Mouse (Mus musculus): ENCODE results near the gene Itgax. TPM values are rescaled to one million over a fixed set of nuclear protein-coding genes. Genes with fewer than 3 reads are reported as not detected.

Gene Itgax
- 0.04 and 0.05 TPM in 2 replicates for polyA plus RNA-seq (2015; fragmentation: Nextera tagmentation; extraction: Ambion mirVana)

GRCm38 (mm10) chr7:128128741-128129720 lies at the start of gene Itgax:
Gene Itgax (plus strand): TSS chr7:128129547.

DNA sequence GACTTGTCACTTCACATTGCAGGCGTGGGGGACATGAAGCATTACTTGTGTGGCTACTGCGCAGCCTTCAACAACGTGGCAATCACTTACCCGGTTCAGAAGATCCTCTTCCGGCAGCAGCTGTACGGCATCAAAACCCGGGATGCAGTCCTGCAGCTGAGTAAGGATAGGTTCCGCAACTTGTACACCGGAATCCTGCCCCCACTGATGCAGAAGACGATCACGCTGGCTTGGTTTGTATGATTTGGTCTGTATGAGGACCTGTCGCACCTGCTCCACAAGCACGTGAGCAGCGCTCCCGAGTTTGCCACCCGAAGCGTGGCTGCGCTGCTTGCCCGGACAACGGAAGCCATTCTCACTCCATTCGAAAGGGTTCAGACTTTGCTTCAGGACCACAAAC lies 24.7 kb downstream of the Itgax start, which contains the start of gene Itgad:
TSS of gene Itgad (plus strand) at position 301 of the 400 bp plus-strand sequence.

Other genes with a start within 250 kb of the Itgax start
- 0.91 and 1.0 TPM in 2 replicates for gene Prss53, start 238.6 kb upstream of the Itgax start, polyA plus RNA-seq (2015; fragmentation: Nextera tagmentation; extraction: Ambion mirVana)
- gene Gm21974, start 234.1 kb upstream of the Itgax start, polyA plus RNA-seq (2015; fragmentation: Nextera tagmentation; extraction: Ambion mirVana), result not detected in 2 replicates
- 145 and 153 TPM in 2 replicates for gene Vkorc1, start 233.9 kb upstream of the Itgax start, polyA plus RNA-seq (2015; fragmentation: Nextera tagmentation; extraction: Ambion mirVana)
- gene Bckdk, start 225.5 kb upstream of the Itgax start, polyA plus RNA-seq (2015; fragmentation: Nextera tagmentation; extraction: Ambion mirVana), result 110 and 114 TPM in 2 replicates
- 20.8 and 22.2 TPM in 2 replicates for gene Kat8, start 217.0 kb upstream of the Itgax start, polyA plus RNA-seq (2015; fragmentation: Nextera tagmentation; extraction: Ambion mirVana)
- gene Prss8, start 199.4 kb upstream of the Itgax start, polyA plus RNA-seq (2015; fragmentation: Nextera tagmentation; extraction: Ambion mirVana), result 0.18 and 0.77 TPM in 2 replicates
- gene Prss36, start 182.8 kb upstream of the Itgax start, polyA plus RNA-seq (2015; fragmentation: Nextera tagmentation; extraction: Ambion mirVana), result 14.3 and 14.4 TPM in 2 replicates
- 165 and 191 TPM in 2 replicates for gene Fus, start 162.1 kb upstream of the Itgax start, polyA plus RNA-seq (2015; fragmentation: Nextera tagmentation; extraction: Ambion mirVana)
- 55.0 and 60.4 TPM in 2 replicates for gene Pycard, start 135.7 kb upstream of the Itgax start, polyA plus RNA-seq (2015; fragmentation: Nextera tagmentation; extraction: Ambion mirVana)
- 49.1 and 51.6 TPM in 2 replicates for gene Trim72, start 125.6 kb upstream of the Itgax start, polyA plus RNA-seq (2015; fragmentation: Nextera tagmentation; extraction: Ambion mirVana)
- 1.7 TPM in 2 replicates for gene Itgam, start 66.9 kb upstream of the Itgax start, polyA plus RNA-seq (2015; fragmentation: Nextera tagmentation; extraction: Ambion mirVana)
- not detected in 2 replicates for gene Gm49368, start 66.9 kb upstream of the Itgax start, polyA plus RNA-seq (2015; fragmentation: Nextera tagmentation; extraction: Ambion mirVana)
- 0.21 and 0.32 TPM in 2 replicates for gene Itgad, start 24.8 kb downstream of the Itgax start, polyA plus RNA-seq (2015; fragmentation: Nextera tagmentation; extraction: Ambion mirVana)
- gene Cox6a2, start 76.8 kb downstream of the Itgax start, polyA plus RNA-seq (2015; fragmentation: Nextera tagmentation; extraction: Ambion mirVana), result 1,575 and 2,022 TPM in 2 replicates
- 7.5 and 8.2 TPM in 2 replicates for gene Armc5, start 107.8 kb downstream of the Itgax start, polyA plus RNA-seq (2015; fragmentation: Nextera tagmentation; extraction: Ambion mirVana)
- 3.0 and 3.6 TPM in 2 replicates for gene 9130023H24Rik, start 108.5 kb downstream of the Itgax start, polyA plus RNA-seq (2015; fragmentation: Nextera tagmentation; extraction: Ambion mirVana)
- 51.5 and 58.6 TPM in 2 replicates for gene Tgfb1i1, start 117.3 kb downstream of the Itgax start, polyA plus RNA-seq (2015; fragmentation: Nextera tagmentation; extraction: Ambion mirVana)
- gene Slc5a2, start 136.1 kb downstream of the Itgax start, polyA plus RNA-seq (2015; fragmentation: Nextera tagmentation; extraction: Ambion mirVana), result 0.14 TPM in 1 of 2 replicates, not detected in the other
- 7.9 and 11.3 TPM in 2 replicates for gene BC017158, start 168.6 kb downstream of the Itgax start, polyA plus RNA-seq (2015; fragmentation: Nextera tagmentation; extraction: Ambion mirVana)